Mouse (Mus musculus) spleen, postnatal 4 days (tissue): ENCODE data around the gene Sgcb.

Experiments used
- DNase-seq, 2 experiments: peaks; one replicate each; pipeline ENCODE4 v3.0.0; 2022; ENCODE audit warnings: low spot score in 2 of 2

Sgcb gene

GRCm38 (mm10) chr5:73647261-73647900 is at the start of gene Sgcb:
Gene Sgcb (minus strand): TSS chr5:73647790.
- peak; percentile 75 to 87 for DNase-seq

- peak in 1 of 2 experiments; percentile 44 for DNase-seq
Measured at GRCm38 (mm10) chr5:73694254-73695015, 46.8 kb upstream of the Sgcb start.

- peak in 1 of 2 experiments; percentile 20 for DNase-seq
Measured at GRCm38 (mm10) chr5:73693778-73694177, 46.2 kb upstream of the Sgcb start.

- peak in 1 of 2 experiments; percentile 38 for DNase-seq
Measured at GRCm38 (mm10) chr5:73691723-73692520, 44.3 kb upstream of the Sgcb start.

GRCm38 (mm10) chr5:73690146-73690545 is 42.6 kb upstream of the Sgcb start:
- peak in 1 of 2 experiments; percentile 30 for DNase-seq

- peak in 1 of 2 experiments; percentile 41 for DNase-seq
Measured at GRCm38 (mm10) chr5:73688576-73688975, 41.0 kb upstream of the Sgcb start.

GRCm38 (mm10) chr5:73686149-73686548 is 38.6 kb upstream of the Sgcb start:
- peak in 1 of 2 experiments; percentile 16 for DNase-seq

GRCm38 (mm10) chr5:73683706-73684409 is 36.3 kb upstream of the Sgcb start:
- no peak for DNase-seq

- no peak for DNase-seq
Measured at GRCm38 (mm10) chr5:73683221-73683620, 35.6 kb upstream of the Sgcb start.

GRCm38 (mm10) chr5:73676626-73677025 is 29.0 kb upstream of the Sgcb start:
- DNase-seq = peak in 1 of 2 experiments; percentile 26

- DNase-seq = no peak
Measured at GRCm38 (mm10) chr5:73675604-73676003, 28.0 kb upstream of the Sgcb start.

- DNase-seq = no peak
Measured at GRCm38 (mm10) chr5:73669386-73669785, 21.8 kb upstream of the Sgcb start.

- DNase-seq = no peak
Measured at GRCm38 (mm10) chr5:73667877-73668276, 20.3 kb upstream of the Sgcb start.

GRCm38 (mm10) chr5:73666695-73667094 is 19.1 kb upstream of the Sgcb start:
- DNase-seq = no peak

GRCm38 (mm10) chr5:73651855-73652201 is 4.2 kb upstream of the Sgcb start:
- no peak for DNase-seq

- DNase-seq = no peak
Measured at GRCm38 (mm10) chr5:73651061-73651854, 3.7 kb upstream of the Sgcb start, which contains the start of gene Spata18. Gene Spata18 (plus strand): TSS chr5:73651379.

GRCm38 (mm10) chr5:73650365-73650964 is 2.9 kb upstream of the Sgcb start:
- DNase-seq = no peak

GRCm38 (mm10) chr5:73642091-73642490 is 5.5 kb downstream of the Sgcb start:
- no peak for DNase-seq

GRCm38 (mm10) chr5:73641058-73641457 is 6.5 kb downstream of the Sgcb start:
- DNase-seq = no peak

GRCm38 (mm10) chr5:73637337-73638107 is 10.1 kb downstream of the Sgcb start:
- no peak for DNase-seq
